Mouse (Mus musculus) forebrain, embryonic 15.5 days (tissue): Measurements from ENCODE around the gene Hist1h2ae. TPM values are rescaled to one million over a fixed set of nuclear protein-coding genes. Genes with fewer than 3 reads are reported as not detected.
"Not testable (repeated sequence)": the region's sequence is repeated elsewhere in the genome, so short reads cannot be mapped to it uniquely, and the experiment has no call there.

ENCODE experiments used
- ATAC-seq: fragments of 200-750 bp; cut with Nextera tagmentation; replicated peaks from 2 replicates; pipeline ENCODE4 v1.8.0; 2017; ENCODE audit warnings: mild to moderate bottlenecking, moderate TSS enrichment, moderate library complexity
- H3K27ac ChIP-seq: fragments of 300-500 bp; sonication (generic); replicated peaks from 2 replicates; pipeline ENCODE4 v1.5.1; 2015; ENCODE audit warnings: mild to moderate bottlenecking, inconsistent platforms
- H3K27me3 ChIP-seq: fragments of 300-500 bp; sonication (generic); 2 replicates; pipeline ENCODE4 v1.6.1; 2015; ENCODE audit warnings: inconsistent platforms
- H3K36me3 ChIP-seq: fragments of 300-500 bp; sonication (generic); 2 replicates; pipeline ENCODE4 v1.6.1; 2015; ENCODE audit warnings: mild to moderate bottlenecking, inconsistent platforms
- H3K4me1 ChIP-seq: fragments of 300-500 bp; sonication (generic); 2 replicates; pipeline ENCODE4 v1.6.1; 2015; ENCODE audit warnings: inconsistent platforms
- H3K4me2 ChIP-seq: fragments of 300-500 bp; sonication (generic); replicated peaks from 2 replicates; pipeline ENCODE4 v1.6.1; 2015; ENCODE audit warnings: mild to moderate bottlenecking, inconsistent platforms
- H3K4me3 ChIP-seq: fragments of 300-500 bp; sonication (generic); 2 replicates; pipeline ENCODE4 v1.5.1; 2015; ENCODE audit warnings: mild to moderate bottlenecking, inconsistent platforms
- H3K9ac ChIP-seq: fragments of 300-500 bp; sonication (generic); replicated peaks from 2 replicates; pipeline ENCODE4 v1.6.1; 2015; ENCODE audit warnings: mild to moderate bottlenecking, inconsistent platforms
- H3K9me3 ChIP-seq: fragments of 300-500 bp; sonication (generic); 2 replicates; pipeline ENCODE4 v1.6.1; 2016; ENCODE audit warnings: inconsistent platforms
- WGBS: fragments of 180-500 bp; shearing (Covaris S2); methylation state at CpG from one replicate; pipeline ENCODE4 v1.1.7; 2015; ENCODE audit warnings: mixed read lengths; 5-methylcytosine and 5-hydroxymethylcytosine counted together
- polyA plus RNA-seq: library from polyadenylated mRNA; unstranded; fragments of >200 nt; fragmentation: Nextera tagmentation; extraction: Ambion mirVana; gene quantifications from 2 replicates; pipeline ENCODE4 v1.2.1, GENCODE M21; 2015

Hist1h2ae gene
- polyA plus RNA-seq, 1 experiment from 2014 or later, result 48.1 TPM

DNA sequence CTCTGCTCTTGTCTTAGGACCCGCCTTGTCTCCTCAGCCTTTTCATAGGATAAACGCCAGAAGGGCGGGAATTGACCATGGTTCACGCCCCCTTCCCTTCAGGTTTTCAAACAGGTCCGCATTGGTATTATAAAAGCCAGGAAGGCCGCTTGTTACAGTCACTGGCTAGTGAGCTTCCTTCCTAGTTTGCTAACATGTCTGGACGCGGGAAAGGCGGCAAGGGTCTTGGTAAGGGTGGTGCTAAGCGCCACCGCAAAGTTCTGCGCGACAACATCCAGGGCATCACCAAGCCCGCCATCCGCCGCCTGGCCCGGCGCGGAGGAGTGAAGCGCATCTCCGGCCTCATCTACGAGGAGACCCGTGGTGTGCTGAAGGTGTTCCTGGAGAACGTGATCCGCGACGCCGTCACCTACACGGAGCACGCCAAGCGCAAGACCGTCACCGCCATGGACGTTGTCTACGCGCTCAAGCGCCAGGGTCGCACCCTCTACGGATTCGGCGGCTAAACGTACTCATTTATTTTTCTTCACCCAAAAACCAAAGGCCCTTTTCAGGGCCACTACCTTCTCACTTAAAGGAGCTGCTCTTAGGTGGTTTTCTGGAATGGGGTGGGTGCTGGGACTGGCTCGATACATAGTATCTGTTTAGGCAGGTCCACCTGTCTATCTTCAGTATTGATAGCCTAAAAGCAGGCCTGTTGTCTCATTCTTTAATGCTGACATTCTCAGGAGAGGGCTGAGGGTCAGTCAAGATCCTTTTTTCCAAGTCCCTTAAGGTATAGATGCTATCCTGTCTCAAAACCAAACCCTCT lies 10.6 kb upstream of the Hist1h2ae start, which contains the start of gene Hist1h4d:
Hist1h4d (plus strand) TSS at position 191 of the 811 bp plus-strand sequence.
- under 1% methylated on average over 43 of the region's 43 CpGs for WGBS
- Histone ChIP-seq H3K4me3 (peak within 1 kb of the TSS; percentile 53), H3K4me1 (peaks cover 53% of the 10 kb centered on the region), H3K36me3 (no peaks in the 10 kb centered on the region), H3K9ac (peak within 1 kb of the TSS; percentile 61), H3K27ac (peak within 1 kb of the TSS; percentile 97), H3K9me3 (no peaks in the 10 kb centered on the region), H3K27me3 (no peaks in the 10 kb centered on the region), H3K4me2 (peak within 1 kb of the TSS; percentile 79)
- peak; percentile 93 for ATAC-seq

- Histone ChIP-seq H3K9me3 (no peaks in the 10 kb centered on the region), H3K4me1 (peaks cover 40% of the 10 kb centered on the region), H3K4me3 (no peak overlapping the region), H3K27me3 (no peaks in the 10 kb centered on the region), H3K4me2 (no peak overlapping the region), H3K36me3 (no peaks in the 10 kb centered on the region), H3K27ac (no peak overlapping the region), H3K9ac (no peak overlapping the region)
- 93% methylated on average over 1 of the region's 1 CpGs for WGBS
- no peak for ATAC-seq
Measured at GRCm38 (mm10) chr13:23577835-23578234, 6.8 kb upstream of the Hist1h2ae start.

DNA sequence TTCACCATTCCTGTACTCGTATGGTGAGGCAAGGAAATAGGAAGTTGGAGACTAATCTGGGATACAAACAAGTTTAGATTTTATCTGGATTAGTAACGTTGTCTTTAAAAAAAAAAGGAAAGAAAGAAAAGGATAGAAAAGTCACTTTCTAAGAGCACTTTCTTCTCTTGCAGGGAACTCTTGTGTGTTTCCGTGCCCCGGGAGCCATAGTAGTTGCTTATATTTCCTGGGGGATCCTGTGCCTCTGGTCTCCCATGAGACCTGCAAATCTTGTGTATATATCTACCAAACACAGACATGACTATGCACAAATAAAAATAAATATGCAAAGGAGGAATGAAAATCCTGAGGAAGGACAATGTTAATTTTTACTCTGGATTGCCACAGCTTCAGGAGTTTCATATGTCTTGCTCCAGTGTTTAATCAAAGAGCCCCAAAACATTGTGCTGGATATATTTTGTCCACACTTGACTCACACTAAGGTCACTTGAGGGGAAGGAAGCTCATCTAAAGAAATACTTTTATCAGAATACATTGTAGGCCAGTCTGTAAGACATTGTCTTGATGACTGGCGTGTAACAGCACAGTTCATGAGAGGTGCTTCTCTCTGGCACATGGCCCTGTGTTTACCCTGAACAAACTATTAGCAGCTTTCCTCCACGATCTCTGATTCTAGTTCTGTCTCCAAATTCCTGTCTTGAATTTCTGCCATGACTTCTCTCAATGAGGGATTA lies 6.1 kb upstream of the Hist1h2ae start:
- WGBS, result 32% methylated on average over 6 of the region's 6 CpGs
- H3K27ac ChIP-seq, result peak overlapping the region; percentile 97

DNA sequence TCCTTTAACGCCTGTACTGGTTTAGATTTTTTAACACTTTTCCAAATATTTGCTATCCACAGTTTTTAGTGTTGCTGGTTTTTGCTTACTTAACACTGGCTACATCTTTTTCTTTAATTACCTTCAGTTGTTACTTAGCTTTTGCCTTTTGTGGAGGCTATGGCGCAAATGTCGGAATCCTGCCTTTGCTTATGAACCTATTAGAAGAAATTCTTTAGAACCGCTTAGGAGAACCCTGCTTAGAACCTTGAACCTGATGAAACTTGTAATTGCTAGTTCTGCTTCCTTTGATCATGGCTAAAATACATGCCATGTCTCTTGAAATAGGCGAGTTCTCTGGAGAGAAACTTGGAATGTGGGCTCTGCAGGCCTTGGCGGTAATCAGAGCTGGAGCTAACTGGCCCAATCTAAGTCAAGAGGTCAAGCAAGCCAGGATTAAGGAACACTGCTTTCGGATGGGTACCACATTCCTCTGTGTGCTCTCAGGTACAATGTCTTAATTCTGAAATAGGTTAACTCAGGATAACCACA lies 5.4 kb upstream of the Hist1h2ae start:
- 2% methylated on average over 7 of the region's 7 CpGs for WGBS
- Histone ChIP-seq H3K9ac (peak overlapping the region; percentile 74), H3K4me1 (peaks cover 37% of the 10 kb centered on the region), H3K27me3 (no peaks in the 10 kb centered on the region), H3K27ac (peak overlapping the region; percentile 97), H3K9me3 (no peaks in the 10 kb centered on the region), H3K4me3 (peak overlapping the region; percentile 47), H3K36me3 (no peaks in the 10 kb centered on the region), H3K4me2 (peak overlapping the region; percentile 72)
- ATAC-seq, result no peak

More for the DNA sequence above, 6.1 kb upstream of the Hist1h2ae start:
- Histone ChIP-seq H3K4me1 (peaks cover 40% of the 10 kb centered on the region), H3K4me3 (peak overlapping the region; percentile 47), H3K4me2 (peak overlapping the region; percentile 72), H3K27me3 (no peaks in the 10 kb centered on the region), H3K9me3 (no peaks in the 10 kb centered on the region), H3K9ac (peak overlapping the region; percentile 74), H3K36me3 (no peaks in the 10 kb centered on the region)
- no peak for ATAC-seq

DNA sequence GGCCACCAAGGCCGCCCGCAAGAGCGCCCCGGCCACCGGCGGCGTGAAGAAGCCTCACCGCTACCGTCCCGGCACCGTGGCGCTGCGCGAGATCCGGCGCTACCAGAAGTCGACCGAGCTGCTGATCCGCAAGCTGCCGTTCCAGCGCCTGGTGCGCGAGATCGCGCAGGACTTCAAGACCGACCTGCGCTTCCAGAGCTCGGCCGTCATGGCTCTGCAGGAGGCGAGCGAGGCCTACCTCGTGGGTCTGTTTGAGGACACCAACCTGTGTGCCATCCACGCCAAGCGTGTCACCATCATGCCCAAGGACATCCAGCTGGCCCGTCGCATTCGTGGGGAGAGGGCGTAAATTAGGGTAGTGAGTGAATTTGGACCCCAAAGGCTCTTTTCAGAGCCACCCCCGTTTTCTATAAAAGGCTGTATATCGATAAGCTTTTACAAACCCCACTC lies 4.9 kb upstream of the Hist1h2ae start:
- Histone ChIP-seq H3K4me2 (peak overlapping the region; percentile 72), H3K9ac (peak overlapping the region; percentile 74), H3K4me1 (peaks cover 35% of the 10 kb centered on the region), H3K4me3 (peak overlapping the region; percentile 47), H3K27ac (peak overlapping the region; percentile 97)
- H3K27me3 ChIP-seq, H3K36me3 ChIP-seq, ATAC-seq, H3K9me3 ChIP-seq: not testable (repeated sequence)
- under 1% methylated on average over 15 of the region's 40 CpGs for WGBS

GRCm38 (mm10) chr13:23575271-23575851 lies 4.3 kb upstream of the Hist1h2ae start, which contains the start of gene Hist1h3d:
TSS of gene Hist1h3d (plus strand) at chr13:23575763.
- H3K9me3 ChIP-seq, result no peaks in the 10 kb centered on the region
- under 1% methylated on average over 18 of the region's 18 CpGs for WGBS
- peak within 1 kb of the TSS; percentile 72 for H3K4me2 ChIP-seq

DNA sequence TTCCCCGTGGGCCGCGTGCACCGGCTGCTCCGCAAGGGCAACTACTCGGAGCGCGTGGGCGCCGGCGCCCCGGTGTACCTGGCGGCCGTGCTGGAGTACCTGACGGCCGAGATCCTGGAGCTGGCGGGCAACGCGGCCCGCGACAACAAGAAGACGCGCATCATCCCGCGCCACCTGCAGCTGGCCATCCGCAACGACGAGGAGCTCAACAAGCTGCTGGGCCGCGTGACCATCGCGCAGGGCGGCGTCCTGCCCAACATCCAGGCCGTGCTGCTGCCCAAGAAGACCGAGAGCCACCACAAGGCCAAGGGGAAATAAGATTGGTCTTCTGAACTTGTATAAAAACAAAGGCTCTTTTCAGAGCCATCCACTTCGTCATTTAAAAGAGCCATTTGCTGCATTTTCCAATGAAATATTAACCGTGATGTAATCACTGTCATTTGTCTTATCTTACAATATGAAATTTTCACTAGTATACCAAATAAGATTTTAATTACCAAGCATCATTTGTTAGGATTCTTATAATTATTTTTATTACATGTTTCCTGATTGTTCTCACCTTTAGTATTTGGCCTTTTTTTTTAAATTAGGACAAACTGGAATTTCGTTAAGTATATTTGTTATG lies 3.6 kb upstream of the Hist1h2ae start:
- peak overlapping the region; percentile 97 for H3K27ac ChIP-seq
- not testable (repeated sequence) for H3K9me3 ChIP-seq, H3K27me3 ChIP-seq, ATAC-seq, H3K36me3 ChIP-seq
- peaks cover 38% of the 10 kb centered on the region for H3K4me1 ChIP-seq
- H3K9ac ChIP-seq, result peak overlapping the region; percentile 43; the same call in 1 of the 2 replicates
- H3K4me2 ChIP-seq, result peak overlapping the region; percentile 72
- 0% methylated on average over 13 of the region's 39 CpGs for WGBS
- H3K4me3 ChIP-seq, result peak overlapping the region; percentile 50

More at GRCm38 (mm10) chr13:23575271-23575851, 4.3 kb upstream of the Hist1h2ae start, which contains the start of gene Hist1h3d:
- ATAC-seq, result peak; percentile 61
- H3K9ac ChIP-seq, result peak within 1 kb of the TSS; percentile 74
- H3K36me3 ChIP-seq, result no peaks in the 10 kb centered on the region
- peak within 1 kb of the TSS; percentile 97 for H3K27ac ChIP-seq
- H3K4me3 ChIP-seq, result peak within 1 kb of the TSS; percentile 47
- no peaks in the 10 kb centered on the region for H3K27me3 ChIP-seq
- H3K4me1 ChIP-seq, result peaks cover 34% of the 10 kb centered on the region

GRCm38 (mm10) chr13:23573898-23574524 lies 3.0 kb upstream of the Hist1h2ae start, which contains the start of the genes Hist1h2bf and Hist1h2ad:
TSS of gene Hist1h2bf (minus strand) at chr13:23574196.
TSS of gene Hist1h2ad (plus strand) at chr13:23574381.
- under 1% methylated on average over 40 of the region's 42 CpGs for WGBS
- not testable (repeated sequence) for H3K36me3 ChIP-seq, H3K9me3 ChIP-seq, H3K27me3 ChIP-seq
- peak; percentile 93 for ATAC-seq
- peak within 1 kb of the TSS; percentile 50 for H3K4me3 ChIP-seq
- H3K4me2 ChIP-seq, result peak within 1 kb of the TSS; percentile 72
- H3K4me1 ChIP-seq, result peaks cover 38% of the 10 kb centered on the region
- peak within 1 kb of the TSS; percentile 97 for H3K27ac ChIP-seq
- H3K9ac ChIP-seq, result peak within 1 kb of the TSS; percentile 69

DNA sequence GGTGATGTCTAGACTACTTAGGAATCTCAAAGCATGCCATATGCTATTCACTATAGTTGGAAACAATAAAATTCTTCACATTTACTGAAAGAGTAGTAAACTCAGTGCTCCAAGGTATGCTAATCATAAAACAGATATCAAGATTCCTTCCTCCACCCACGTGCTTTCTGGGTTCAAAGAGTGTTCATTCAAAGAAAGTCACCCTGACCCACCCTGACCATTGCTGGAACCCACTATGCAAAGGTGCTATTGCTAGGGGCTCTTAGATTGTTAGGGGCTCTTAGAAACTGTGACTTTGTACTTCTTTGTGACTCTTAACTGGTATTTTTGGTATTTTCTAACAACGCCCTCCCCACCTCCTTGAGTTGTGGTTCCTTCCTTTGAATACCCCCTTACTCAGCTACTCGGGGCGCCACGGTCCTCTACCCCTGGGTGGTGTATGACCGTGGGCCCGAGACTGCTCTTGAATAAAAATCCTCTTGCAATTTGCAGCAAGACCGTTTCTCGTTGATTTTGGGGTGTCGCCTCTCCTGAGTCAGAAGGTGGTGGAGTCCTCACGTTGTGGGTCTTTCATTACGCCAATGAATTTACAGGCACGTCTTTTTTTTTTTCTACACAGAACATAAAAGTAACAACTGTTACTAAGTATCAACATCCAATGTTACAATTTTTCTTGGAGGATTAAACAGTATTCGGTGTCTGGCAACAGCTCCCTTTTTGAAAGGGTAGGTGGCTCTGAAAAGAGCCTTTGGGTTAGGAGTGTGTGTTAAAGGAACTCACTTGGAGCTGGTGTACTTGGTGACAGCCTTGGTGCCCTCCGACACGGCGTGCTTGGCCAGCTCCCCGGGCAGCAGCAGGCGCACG lies 2.2 kb upstream of the Hist1h2ae start:
- H3K9me3 ChIP-seq, ATAC-seq, H3K36me3 ChIP-seq, H3K27me3 ChIP-seq: not testable (repeated sequence)
- peak overlapping the region; percentile 97 for H3K27ac ChIP-seq
- H3K9ac ChIP-seq, result peak overlapping the region; percentile 69
- 6% methylated on average over 20 of the region's 20 CpGs for WGBS
- peak overlapping the region; percentile 64 for H3K4me2 ChIP-seq
- peaks cover 38% of the 10 kb centered on the region for H3K4me1 ChIP-seq
- H3K4me3 ChIP-seq, result peak overlapping the region; percentile 50
